Mouse (Mus musculus): ENCODE results near the gene Cdc42ep4. TPM values are rescaled to one million over a fixed set of nuclear protein-coding genes. Genes with fewer than 3 reads are reported as not detected.

Cdc42ep4 gene
- total and polyA plus RNA-seq, 3 experiments, result 2.3 to 8.1 (median 3.4) TPM

DNA sequence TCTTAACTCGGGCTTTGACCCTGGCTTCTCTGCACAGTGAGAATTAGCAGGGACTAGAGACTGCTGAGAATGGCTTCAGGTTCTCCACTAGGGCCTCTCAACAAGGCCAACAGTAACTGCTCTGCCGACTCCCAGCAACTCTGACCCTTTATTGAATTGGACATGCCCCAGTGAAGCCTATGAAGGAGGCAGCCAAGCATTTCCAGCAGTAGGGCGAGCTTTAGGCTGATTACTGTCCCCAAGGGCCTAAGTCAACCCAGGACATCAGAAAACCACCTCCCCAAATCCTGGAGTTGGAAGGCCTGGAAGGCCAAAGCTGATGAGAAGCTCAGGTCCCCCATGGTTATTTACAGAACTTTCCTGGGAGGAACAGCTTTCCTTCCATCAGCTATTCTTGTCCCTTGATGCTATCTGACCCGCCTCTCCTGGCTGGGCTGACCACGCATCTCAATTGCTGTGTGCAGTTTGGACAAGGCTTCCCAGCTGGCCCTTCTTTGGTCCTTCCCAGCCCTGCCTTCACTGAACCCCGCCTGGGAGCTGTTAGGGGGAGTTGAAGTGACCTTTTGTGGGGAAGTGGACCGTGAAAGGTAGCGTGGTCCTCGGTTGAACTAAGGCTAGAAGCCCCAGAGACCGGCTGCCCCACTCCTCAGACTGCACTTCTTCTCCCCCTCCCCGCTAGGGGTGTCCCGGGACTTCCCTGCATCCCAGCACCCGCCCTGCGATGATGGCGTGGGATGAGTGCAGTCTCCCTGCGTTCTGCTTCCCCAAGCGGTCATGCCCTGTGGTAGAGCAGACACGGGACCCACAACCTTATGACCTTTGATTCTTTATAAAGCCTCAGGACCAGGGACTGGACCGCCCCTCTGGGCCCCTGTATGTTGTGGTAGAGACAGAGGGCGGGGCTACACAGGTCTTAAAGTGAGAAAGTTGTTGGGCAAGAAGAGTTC lies 27.3 kb upstream of the Cdc42ep4 start:
- dilution Hi-C loops (cut with MboI; ENCODE audit: extremely low pct_ligation_motif_present, extremely low pct_unique_long_range_greater_than_20kb, low sequenced_read_pairs), result no loop called here

DNA sequence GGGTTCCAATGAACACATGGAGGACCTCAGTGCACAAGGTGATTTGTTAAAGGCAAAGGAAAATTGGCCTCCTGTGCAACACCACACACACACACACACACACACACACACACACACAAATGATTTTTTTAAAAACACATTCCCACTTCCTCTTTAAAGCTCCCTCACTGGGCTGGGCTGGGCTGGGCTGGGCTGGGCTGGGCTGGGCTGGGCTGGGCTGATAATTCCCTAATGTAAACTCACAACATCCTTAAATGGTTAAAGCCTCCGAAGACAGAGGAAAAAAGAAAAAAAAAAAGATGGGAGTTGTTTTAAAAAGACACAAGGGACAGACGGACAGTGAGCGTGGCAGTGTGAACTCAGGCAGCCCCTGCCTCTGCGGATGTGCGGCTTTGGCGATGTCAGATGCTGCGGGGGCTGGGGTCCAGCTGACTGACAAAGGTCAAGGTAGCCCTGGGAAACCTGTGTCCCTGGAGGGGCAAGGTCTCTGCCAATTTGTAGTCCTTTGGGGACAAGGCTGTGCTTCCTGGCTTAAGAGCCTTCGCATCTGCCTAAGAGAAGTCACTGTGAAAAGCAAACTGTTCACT lies 26.3 kb upstream of the Cdc42ep4 start:
- no peak overlapping the region for H3K9ac ChIP-seq (ENCODE audit: insufficient read depth, low read depth)
- TF ChIP-seq SIN3A (IDR thresholded peaks at IDR 0.05; ENCODE audit: low read length), result no peak
- TF ChIP-seq NELFE (IDR thresholded peaks at IDR 0.05; ENCODE audit: low read depth, low read length), result no peak
- no peak for TF ChIP-seq POLR2AphosphoS2 (IDR thresholded peaks at IDR 0.05; ENCODE audit: low read depth, low read length)
- no peak for TF ChIP-seq MAFK (IDR thresholded peaks at IDR 0.05; ENCODE audit: insufficient replicate concordance, low read length)
- TF ChIP-seq ZKSCAN1 (IDR thresholded peaks at IDR 0.05; ENCODE audit: borderline replicate concordance, low read depth, low read length), result no peak
- TF ChIP-seq IRF4 (IDR thresholded peaks at IDR 0.05; ENCODE audit: low read depth, low read length), result peak; percentile 88
- TF ChIP-seq ELF1 (IDR thresholded peaks at IDR 0.05; ENCODE audit: low read depth, low read length), result no peak
- no peak for TF ChIP-seq UBTF (IDR thresholded peaks at IDR 0.05; ENCODE audit: low read depth, low read length)
- TF ChIP-seq USF2 (conservative IDR thresholded peaks at IDR 0.05; ENCODE audit: low read depth, low read length), result no peak
- TF ChIP-seq SMC3 (IDR thresholded peaks at IDR 0.05; ENCODE audit: low read depth, low read length), result no peak
- TF ChIP-seq HCFC1 (IDR thresholded peaks at IDR 0.05; ENCODE audit: low read depth, low read length), result no peak
- no peak for TF ChIP-seq MAZ (IDR thresholded peaks at IDR 0.05; ENCODE audit: low read depth, low read length)
- peak; percentile 65 for TF ChIP-seq EP300 (IDR thresholded peaks at IDR 0.05; ENCODE audit: low read length)
- no peak for TF ChIP-seq RAD21 (IDR thresholded peaks at IDR 0.05; ENCODE audit: low read depth, low read length)
- peak; percentile 94 for TF ChIP-seq ZNF384 (IDR thresholded peaks at IDR 0.05; ENCODE audit: low read depth, low read length)
- no peaks in the 10 kb centered on the region for H3K27me3 ChIP-seq (replicated peaks)
- H3K4me3 ChIP-seq (replicated peaks in 1 of 3; ENCODE audit: low read depth in 2 of 3, low read length in 2 of 3, poor library complexity in 1 of 3), result no peak overlapping the region
- H3K36me3 ChIP-seq (replicated peaks in 1 of 2; ENCODE audit: control insufficient read depth in 1 of 2, insufficient read depth in 1 of 2, low read length in 1 of 2), result no peaks in the 10 kb centered on the region
- in situ Hi-C loops (cut with MboI; ENCODE audit: low pct_ligation_motif_present, low pct_unique_long_range_greater_than_20kb, low sequenced_read_pairs) (no loop called here), dilution Hi-C loops (cut with MboI; ENCODE audit: extremely low pct_ligation_motif_present, extremely low pct_unique_long_range_greater_than_20kb, low sequenced_read_pairs) (no loop called here)
- H3K4me2 ChIP-seq (ENCODE audit: insufficient read depth, low read depth, poor library complexity, severe bottlenecking), result no peak overlapping the region
- no peak for DNase-seq (ENCODE audit: extremely low read depth)
- no peak overlapping the region for H3K27ac ChIP-seq (ENCODE audit: insufficient read depth, low read depth)
- no peaks in the 10 kb centered on the region for H3K9me3 ChIP-seq (replicated peaks; ENCODE audit: low read length)
- peaks cover 6 to 44% of the 10 kb centered on the region in 2 experiments for H3K4me1 ChIP-seq (ENCODE audit: control insufficient read depth in 1 of 2, insufficient read depth in 2 of 2)
- H3K79me2 ChIP-seq (replicated peaks; ENCODE audit: control insufficient read depth, extremely low read depth, insufficient read depth, poor library complexity, severe bottlenecking), result no peaks in the 10 kb centered on the region

More for the DNA sequence above, 27.3 kb upstream of the Cdc42ep4 start:
- in situ Hi-C loops (cut with MboI; ENCODE audit: low pct_ligation_motif_present, low pct_unique_long_range_greater_than_20kb, low sequenced_read_pairs), result no loop called here
- no peak for DNase-seq (ENCODE audit: extremely low read depth)
- Histone ChIP-seq H3K79me2 (replicated peaks; ENCODE audit: control insufficient read depth, extremely low read depth, insufficient read depth, poor library complexity, severe bottlenecking) (no peaks in the 10 kb centered on the region), H3K36me3 (replicated peaks in 1 of 2; ENCODE audit: control insufficient read depth in 1 of 2, insufficient read depth in 1 of 2, low read length in 1 of 2) (no peaks in the 10 kb centered on the region), H3K4me1 (ENCODE audit: control insufficient read depth in 1 of 2, insufficient read depth in 2 of 2) (peaks cover 6 to 44% of the 10 kb centered on the region in 2 experiments), H3K4me3 (replicated peaks in 1 of 3; ENCODE audit: low read depth in 2 of 3, low read length in 2 of 3, poor library complexity in 1 of 3) (no peak overlapping the region), H3K27ac (ENCODE audit: insufficient read depth, low read depth) (no peak overlapping the region), H3K4me2 (ENCODE audit: insufficient read depth, low read depth, poor library complexity, severe bottlenecking) (no peak overlapping the region), H3K27me3 (replicated peaks) (no peaks in the 10 kb centered on the region), H3K9ac (ENCODE audit: insufficient read depth, low read depth) (no peak overlapping the region), H3K9me3 (replicated peaks; ENCODE audit: low read length) (no peaks in the 10 kb centered on the region)
- TF ChIP-seq RCOR1 (conservative IDR thresholded peaks at IDR 0.05; ENCODE audit: low read depth, low read length) (no peak), ZKSCAN1 (IDR thresholded peaks at IDR 0.05; ENCODE audit: borderline replicate concordance, low read depth, low read length) (no peak), EP300 (IDR thresholded peaks at IDR 0.05; ENCODE audit: low read length) (no peak), MEF2A (IDR thresholded peaks at IDR 0.05; ENCODE audit: borderline replicate concordance, low read depth, low read length) (no peak), MAFK (IDR thresholded peaks at IDR 0.05; ENCODE audit: insufficient replicate concordance, low read length) (no peak), JUND (conservative IDR thresholded peaks at IDR 0.05; ENCODE audit: low read depth, low read length) (no peak), TBP (conservative IDR thresholded peaks at IDR 0.05; ENCODE audit: low read depth, low read length) (no peak), SIN3A (IDR thresholded peaks at IDR 0.05; ENCODE audit: low read length) (no peak), CHD2 (IDR thresholded peaks at IDR 0.05; ENCODE audit: low read length) (no peak), ETS1 (conservative IDR thresholded peaks at IDR 0.05; ENCODE audit: low read depth, low read length) (no peak), KAT2A (IDR thresholded peaks at IDR 0.05; ENCODE audit: insufficient replicate concordance, low read length) (no peak), MYC (IDR thresholded peaks at IDR 0.05; ENCODE audit: low read depth, low read length) (no peak), USF1 (IDR thresholded peaks at IDR 0.05; ENCODE audit: low read depth, low read length) (no peak), E2F4 (IDR thresholded peaks at IDR 0.05; ENCODE audit: insufficient replicate concordance, low read depth, low read length) (no peak), MAX (IDR thresholded peaks at IDR 0.05; ENCODE audit: low read length) (no peak), POLR2AphosphoS2 (IDR thresholded peaks at IDR 0.05; ENCODE audit: low read depth, low read length) (no peak), CHD1 (IDR thresholded peaks at IDR 0.05; ENCODE audit: low read depth, low read length) (no peak), NELFE (IDR thresholded peaks at IDR 0.05; ENCODE audit: low read depth, low read length) (no peak), MXI1 (IDR thresholded peaks at IDR 0.05; ENCODE audit: low read depth, low read length) (no peak)
